Mouse (Mus musculus) splenic B cell, adult 2 months (primary cell): ENCODE measurements around the gene 4931428F04Rik.

ENCODE experiments used
- DNase-seq: peaks from one replicate; pipeline ENCODE4 v3.0.0-alpha.2; 2011; ENCODE audit warnings: low read depth, low spot score
- H3K27me3 ChIP-seq: 2 replicates; pipeline ENCODE4 v1.6.1; 2012; ENCODE audit warnings: mild to moderate bottlenecking, low read length, moderate library complexity, mixed read lengths; ENCODE audit not compliant: control insufficient read depth, poor library complexity, insufficient read depth, severe bottlenecking
- H3K36me3 ChIP-seq: 2 replicates; pipeline ENCODE4 v1.6.1; 2012; ENCODE audit warnings: mild to moderate bottlenecking, low read length, moderate library complexity, mixed read lengths; ENCODE audit not compliant: control insufficient read depth, poor library complexity, insufficient read depth, severe bottlenecking

4931428F04Rik gene

GRCm38 (mm10) chr8:105285514-105285913 is 4.2 kb downstream of the 4931428F04Rik start:
- Histone ChIP-seq H3K27me3 (no peaks in the 10 kb centered on the region), H3K36me3 (no peaks in the 10 kb centered on the region)
- no peak for DNase-seq

DNA sequence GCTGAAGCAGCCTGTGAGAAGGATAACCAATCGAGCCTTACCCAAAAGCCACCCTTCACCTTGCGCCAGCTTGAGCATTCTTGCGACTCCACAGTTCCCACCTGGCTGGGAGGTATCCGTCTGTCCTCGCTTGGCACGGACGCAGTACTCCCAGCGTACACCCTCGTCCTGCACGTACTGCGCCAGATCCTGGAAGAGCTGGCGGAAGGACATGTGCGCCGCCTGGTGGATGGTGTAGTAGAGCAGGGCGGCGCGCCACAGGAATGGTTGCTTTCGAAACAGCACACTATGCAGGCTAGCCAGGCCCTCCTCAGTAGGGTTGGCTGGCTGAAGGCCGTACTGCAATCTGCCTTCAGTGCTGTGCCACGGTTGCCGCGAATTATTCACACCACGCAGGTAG is 6.6 kb downstream of the 4931428F04Rik start:
- H3K27me3 ChIP-seq, result no peaks in the 10 kb centered on the region
- peak; percentile 71 for DNase-seq
- no peaks in the 10 kb centered on the region for H3K36me3 ChIP-seq

- DNase-seq, result no peak
- Histone ChIP-seq H3K27me3 (no peaks in the 10 kb centered on the region), H3K36me3 (no peaks in the 10 kb centered on the region)
These were observed 7.4 kb downstream of the 4931428F04Rik start for GRCm38 (mm10) chr8:105282239-105282638.

- H3K36me3 ChIP-seq, result no peaks in the 10 kb centered on the region
- H3K27me3 ChIP-seq, result no peaks in the 10 kb centered on the region
- no peak for DNase-seq
These were observed 7.8 kb downstream of the 4931428F04Rik start for GRCm38 (mm10) chr8:105281821-105282220.

- H3K27me3 ChIP-seq, result no peaks in the 10 kb centered on the region
- DNase-seq, result no peak
- H3K36me3 ChIP-seq, result no peaks in the 10 kb centered on the region
These were observed 9.1 kb downstream of the 4931428F04Rik start for GRCm38 (mm10) chr8:105280567-105280966.

DNA sequence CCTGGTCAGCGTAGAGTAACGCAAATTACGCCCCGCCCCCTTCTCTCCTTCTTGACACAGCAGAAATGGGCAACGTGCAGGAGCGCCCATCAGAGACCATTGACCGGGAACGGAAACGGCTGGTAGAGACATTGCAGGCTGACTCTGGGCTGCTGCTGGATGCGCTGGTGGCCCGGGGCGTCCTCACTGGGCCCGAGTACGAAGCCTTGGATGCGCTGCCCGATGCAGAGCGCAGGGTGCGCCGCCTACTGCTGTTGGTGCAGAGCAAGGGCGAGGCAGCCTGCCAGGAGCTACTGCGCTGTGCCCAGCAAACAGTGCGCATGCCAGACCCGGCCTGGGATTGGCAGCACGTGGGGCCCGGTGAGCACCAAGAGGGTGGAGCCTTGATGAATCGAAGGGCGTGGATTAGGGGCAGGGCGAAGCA is 10.7 kb downstream of the 4931428F04Rik start:
- peak; percentile 59 for DNase-seq

DNA sequence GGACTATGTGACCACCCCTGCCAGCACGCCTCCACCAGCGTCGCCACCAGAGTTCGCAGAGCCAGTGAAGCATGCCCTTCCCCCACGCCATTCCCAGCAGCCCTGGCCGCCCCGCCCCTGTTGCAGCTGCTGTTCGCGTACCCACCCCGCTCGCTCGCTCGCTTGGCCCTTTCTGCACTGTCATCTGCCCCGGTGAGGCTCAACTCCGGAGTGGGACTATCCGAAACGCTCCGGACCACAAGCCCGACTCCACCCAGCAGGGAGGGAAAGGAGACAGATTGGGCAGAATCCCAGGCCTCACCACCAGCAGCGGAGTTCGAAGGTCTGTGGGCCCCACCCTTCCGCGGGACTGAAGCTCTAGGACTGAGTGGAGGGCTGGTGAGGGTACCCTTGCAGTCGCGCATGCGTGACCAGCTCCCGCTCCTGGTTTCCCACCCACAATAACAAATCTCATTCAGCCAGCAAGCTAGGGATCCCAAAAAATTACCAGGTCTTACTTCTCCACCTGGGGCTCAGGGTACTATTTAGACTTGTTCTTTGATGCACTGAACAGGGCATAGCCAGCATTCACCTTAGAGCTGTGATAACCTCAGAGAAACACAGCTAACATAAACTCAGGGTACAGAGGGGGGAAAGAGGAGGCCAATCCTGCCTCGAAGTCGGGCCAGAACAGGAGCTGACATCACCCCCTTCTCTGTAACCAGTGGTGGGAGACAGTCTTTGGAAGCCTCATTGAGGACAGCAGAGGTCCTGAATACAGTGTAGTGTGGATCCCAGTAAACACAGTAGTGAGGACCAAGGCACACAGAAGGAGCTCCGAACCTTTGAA is 13.2 kb downstream of the 4931428F04Rik start:
- Histone ChIP-seq H3K27me3 (no peaks in the 10 kb centered on the region), H3K36me3 (no peaks in the 10 kb centered on the region)
- no peak for DNase-seq

More for the DNA sequence above, 10.7 kb downstream of the 4931428F04Rik start:
- no peaks in the 10 kb centered on the region for H3K27me3 ChIP-seq
- no peaks in the 10 kb centered on the region for H3K36me3 ChIP-seq

GRCm38 (mm10) chr8:105275840-105276239 is 13.8 kb downstream of the 4931428F04Rik start, which contains the start of gene Nol3:
Gene Nol3, plus strand, starts transcription at chr8:105276140.
- no peaks in the 10 kb centered on the region for H3K36me3 ChIP-seq
- H3K27me3 ChIP-seq, result no peaks in the 10 kb centered on the region
- DNase-seq, result no peak

DNA sequence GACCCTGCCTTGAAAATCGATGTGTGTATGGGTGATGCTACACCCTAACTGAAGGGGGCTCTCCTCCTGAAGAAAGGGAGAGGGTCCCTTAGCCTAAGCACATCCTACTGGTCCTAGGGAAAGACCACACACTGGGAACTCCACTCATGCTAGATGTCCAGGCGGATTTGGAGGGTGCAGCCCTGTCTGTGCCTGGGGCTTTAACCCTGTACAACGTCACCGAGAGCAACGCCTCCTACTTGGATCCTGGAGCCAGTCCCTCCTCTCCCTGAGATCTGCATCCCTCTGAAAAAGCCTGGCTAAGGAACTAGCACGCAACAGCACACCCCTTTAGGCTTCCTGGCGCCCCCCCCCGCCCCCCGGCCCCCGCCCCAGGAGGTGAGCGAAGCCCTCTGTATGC is 14.3 kb downstream of the 4931428F04Rik start:
- no peak for DNase-seq
- H3K36me3 ChIP-seq, result no peaks in the 10 kb centered on the region

GRCm38 (mm10) chr8:105270916-105271186 is 18.8 kb downstream of the 4931428F04Rik start:
- Histone ChIP-seq H3K27me3 (no peaks in the 10 kb centered on the region), H3K36me3 (no peaks in the 10 kb centered on the region)
- DNase-seq, result no peak

More for the DNA sequence above, 14.3 kb downstream of the 4931428F04Rik start:
- H3K27me3 ChIP-seq, result no peaks in the 10 kb centered on the region

- peak; percentile 41 for DNase-seq
- no peaks in the 10 kb centered on the region for H3K27me3 ChIP-seq
- no peaks in the 10 kb centered on the region for H3K36me3 ChIP-seq
These were observed 19.4 kb downstream of the 4931428F04Rik start for GRCm38 (mm10) chr8:105270101-105270915.

- DNase-seq, result peak; percentile 61
- Histone ChIP-seq H3K27me3 (no peaks in the 10 kb centered on the region), H3K36me3 (no peaks in the 10 kb centered on the region)
These were observed 20.2 kb downstream of the 4931428F04Rik start, which contains the start of gene Hsf4 for GRCm38 (mm10) chr8:105269461-105269947. Gene Hsf4, plus strand, starts transcription at chr8:105269801.

GRCm38 (mm10) chr8:105269075-105269458 is 20.6 kb downstream of the 4931428F04Rik start:
- Histone ChIP-seq H3K27me3 (no peaks in the 10 kb centered on the region), H3K36me3 (no peaks in the 10 kb centered on the region)
- no peak for DNase-seq

- no peak for DNase-seq
- Histone ChIP-seq H3K27me3 (no peaks in the 10 kb centered on the region), H3K36me3 (no peaks in the 10 kb centered on the region)
These were observed 21.2 kb downstream of the 4931428F04Rik start for GRCm38 (mm10) chr8:105268342-105269074.
